Mouse (Mus musculus) liver, embryonic 16.5 days (tissue): ENCODE data around the gene Dynlt1b. TPM values are rescaled to one million over a fixed set of nuclear protein-coding genes. Genes with fewer than 3 reads are reported as not detected.
"Not testable (repeated sequence)": the region's sequence is repeated elsewhere in the genome, so short reads cannot be mapped to it uniquely, and the experiment has no call there.

Source experiments
- ATAC-seq: fragments of 200-750 bp; cut with Nextera tagmentation; 2 replicates; pipeline ENCODE4 v1.8.0; 2017; ENCODE audit warnings: low read depth, mild to moderate bottlenecking, moderate number of reproducible peaks, moderate library complexity
- H3K27ac ChIP-seq: fragments of 300-500 bp; sonication (generic); 2 replicates; pipeline ENCODE4 v1.5.1; 2014; ENCODE audit warnings: mild to moderate bottlenecking, low read length
- H3K27me3 ChIP-seq: fragments of 300-500 bp; sonication (generic); 2 replicates; pipeline ENCODE4 v1.6.1; 2014; ENCODE audit warnings: low read depth, low read length, mixed read lengths; ENCODE audit not compliant: control insufficient read depth, insufficient read depth
- H3K36me3 ChIP-seq: fragments of 300-500 bp; sonication (generic); 2 replicates; pipeline ENCODE4 v1.6.1; 2014; ENCODE audit warnings: mild to moderate bottlenecking; ENCODE audit not compliant: control insufficient read depth, insufficient read depth
- H3K4me1 ChIP-seq: fragments of 300-500 bp; sonication (generic); 2 replicates; pipeline ENCODE4 v1.6.1; 2014; ENCODE audit warnings: low read depth, low read length, mixed read lengths; ENCODE audit not compliant: control insufficient read depth
- H3K4me2 ChIP-seq: fragments of 300-500 bp; sonication (generic); 2 replicates; pipeline ENCODE4 v1.6.1; 2014; ENCODE audit warnings: low read depth, low read length, mixed read lengths
- H3K4me3 ChIP-seq: fragments of 300-500 bp; sonication (generic); 2 replicates; pipeline ENCODE4 v1.5.1; 2014; ENCODE audit warnings: low read depth, mild to moderate bottlenecking, low read length
- H3K9ac ChIP-seq: fragments of 300-500 bp; sonication (generic); 2 replicates; pipeline ENCODE4 v1.6.1; 2014; ENCODE audit warnings: low read depth, low read length
- H3K9me3 ChIP-seq: fragments of 300-500 bp; sonication (generic); replicated peaks from 2 replicates; pipeline ENCODE4 v1.6.1; 2016; ENCODE audit warnings: low read length; ENCODE audit not compliant: control insufficient read depth
- WGBS: fragments of 180-500 bp; shearing (Covaris S2); extraction: QIAGEN DNeasy Blood & Tissue Kit; methylation state at CpG from one replicate; pipeline ENCODE4 v1.1.7; 2014; ENCODE audit not compliant: insufficient replicate concordance; 5-methylcytosine and 5-hydroxymethylcytosine counted together
- polyA plus RNA-seq: library from polyadenylated mRNA; unstranded; fragments of >200 nt; fragmentation: Nextera tagmentation; extraction: Ambion mirVana; gene quantifications from 2 replicates; pipeline ENCODE4 v1.2.1, GENCODE M21; 2015

The Dynlt1b gene
- polyA plus RNA-seq, 1 experiment from 2014 or later = 198 TPM

DNA sequence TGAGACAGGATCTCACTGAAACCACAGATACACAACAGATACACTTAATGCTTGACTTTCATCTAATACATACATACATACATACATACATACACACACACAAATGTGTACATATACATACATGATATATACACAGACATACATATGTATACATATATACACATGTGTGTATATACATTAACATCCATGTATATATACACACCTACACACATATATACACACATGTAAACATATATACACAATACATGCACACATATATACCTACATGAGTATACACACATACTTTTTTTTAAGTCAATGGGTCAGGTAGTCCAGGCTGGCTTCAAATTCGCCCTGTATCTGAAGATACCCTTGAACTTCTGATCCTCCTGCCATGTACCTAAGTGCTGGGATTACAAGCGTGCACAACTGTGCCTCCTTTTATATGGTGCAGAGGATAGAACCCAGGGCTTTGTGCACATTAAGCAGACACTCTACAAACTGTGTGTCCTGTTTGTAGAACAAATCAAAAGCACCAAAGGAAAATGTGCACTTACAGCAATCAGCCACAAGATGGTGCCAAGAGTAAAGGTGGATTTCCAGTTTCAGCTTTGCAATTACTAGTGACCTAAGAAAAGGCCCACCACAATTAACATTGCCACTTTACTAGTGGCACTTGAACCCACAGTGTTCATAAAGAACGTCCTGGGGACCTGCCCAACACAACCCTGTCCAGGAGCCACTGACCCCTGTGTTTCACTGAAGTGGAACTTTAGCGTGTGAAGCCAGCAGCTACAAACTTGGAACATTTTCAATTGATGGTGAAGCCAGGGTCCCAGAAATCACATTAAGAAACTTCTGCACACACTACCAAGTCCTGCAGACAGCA lies 37.2 kb upstream of the Dynlt1b start:
- 0 out of 2 replicates have a peak, but pooled peaks have one; percentile 30 for ATAC-seq
- WGBS = no CpG with 5 or more reads among the region's 4 CpGs
- H3K4me3 ChIP-seq, H3K27me3 ChIP-seq, H3K27ac ChIP-seq, H3K4me1 ChIP-seq, H3K4me2 ChIP-seq, H3K9ac ChIP-seq, H3K36me3 ChIP-seq, H3K9me3 ChIP-seq: not testable (repeated sequence)

GRCm38 (mm10) chr17:6398079-6398478 lies 31.8 kb upstream of the Dynlt1b start:
- H3K27me3 ChIP-seq, H3K4me2 ChIP-seq, H3K9ac ChIP-seq, H3K4me3 ChIP-seq, ATAC-seq, H3K27ac ChIP-seq, H3K36me3 ChIP-seq, H3K4me1 ChIP-seq, H3K9me3 ChIP-seq: not testable (repeated sequence)
- 80% methylated on average over 1 of the region's 3 CpGs for WGBS

DNA sequence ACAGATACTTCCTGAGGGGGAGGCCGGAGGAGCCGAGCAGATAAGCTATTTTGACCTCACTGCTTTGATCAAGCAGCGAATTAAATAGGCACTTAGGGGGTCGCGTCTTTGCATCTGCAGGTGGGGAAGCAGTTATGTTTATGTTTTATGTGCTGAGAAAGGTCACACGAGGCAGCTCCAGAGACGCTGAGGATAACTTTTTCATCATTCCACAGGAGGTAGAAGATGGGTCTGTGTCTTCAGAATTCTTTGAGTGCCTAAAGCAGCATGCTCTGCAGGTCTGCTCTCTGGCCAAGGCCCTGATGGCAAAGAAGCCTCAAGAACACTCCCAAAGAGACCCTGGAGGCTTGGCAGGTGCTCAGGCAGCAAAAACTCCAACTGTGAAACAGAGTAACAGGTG lies 31.1 kb upstream of the Dynlt1b start:
- not testable (repeated sequence) for ATAC-seq

GRCm38 (mm10) chr17:6399281-6400096 lies 30.4 kb upstream of the Dynlt1b start:
- not testable (repeated sequence) for H3K4me3 ChIP-seq, H3K4me2 ChIP-seq, H3K9me3 ChIP-seq, H3K36me3 ChIP-seq, H3K9ac ChIP-seq, H3K27me3 ChIP-seq, H3K27ac ChIP-seq, H3K4me1 ChIP-seq, ATAC-seq
- 39% methylated on average over 6 of the region's 13 CpGs for WGBS

More for the DNA sequence above, 31.1 kb upstream of the Dynlt1b start:
- not testable (repeated sequence) for H3K4me1 ChIP-seq, H3K4me3 ChIP-seq, H3K4me2 ChIP-seq, H3K27me3 ChIP-seq, H3K36me3 ChIP-seq, H3K9me3 ChIP-seq, H3K27ac ChIP-seq, H3K9ac ChIP-seq
- whole genome bisulfite sequencing = 35% methylated on average over 7 of the region's 7 CpGs

GRCm38 (mm10) chr17:6400097-6400489 lies 29.8 kb upstream of the Dynlt1b start:
- not testable (repeated sequence) for H3K27me3 ChIP-seq
- WGBS = 59% methylated on average over 4 of the region's 4 CpGs

GRCm38 (mm10) chr17:6404493-6404892 lies 25.4 kb upstream of the Dynlt1b start:
- not testable (repeated sequence) for H3K27me3 ChIP-seq, H3K9me3 ChIP-seq
- WGBS = 36% methylated on average over 1 of the region's 1 CpGs

More at GRCm38 (mm10) chr17:6400097-6400489, 29.8 kb upstream of the Dynlt1b start:
- H3K27ac ChIP-seq, H3K9me3 ChIP-seq, H3K9ac ChIP-seq, H3K4me3 ChIP-seq, H3K4me2 ChIP-seq, ATAC-seq, H3K4me1 ChIP-seq, H3K36me3 ChIP-seq: not testable (repeated sequence)

DNA sequence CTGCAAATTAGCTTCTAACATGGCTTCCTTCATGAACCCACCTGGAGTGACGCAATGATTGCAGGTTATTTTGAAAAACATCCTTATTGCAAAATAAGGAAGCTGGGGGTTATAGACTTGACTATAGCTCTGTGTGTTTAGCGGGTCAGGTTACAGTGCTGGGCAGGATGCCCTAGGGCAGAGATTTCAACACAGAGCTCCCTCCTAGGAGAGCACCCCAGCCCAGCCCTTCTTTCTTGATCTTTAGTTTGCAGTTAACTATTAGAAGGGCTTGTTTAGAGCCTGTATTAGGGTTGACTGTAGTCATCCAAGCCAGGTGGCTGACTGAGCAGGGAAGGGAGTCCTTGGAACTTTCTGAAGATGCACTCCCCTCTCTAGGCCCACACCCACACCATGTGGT lies 22.9 kb upstream of the Dynlt1b start:
- ATAC-seq = peak; percentile 67
- H3K4me1 ChIP-seq, H3K27ac ChIP-seq, H3K27me3 ChIP-seq, H3K36me3 ChIP-seq, H3K9me3 ChIP-seq, H3K9ac ChIP-seq, H3K4me2 ChIP-seq, H3K4me3 ChIP-seq: not testable (repeated sequence)
- WGBS = 30% methylated on average over 1 of the region's 2 CpGs

More at GRCm38 (mm10) chr17:6404493-6404892, 25.4 kb upstream of the Dynlt1b start:
- not testable (repeated sequence) for H3K4me1 ChIP-seq, H3K36me3 ChIP-seq, H3K4me2 ChIP-seq, H3K27ac ChIP-seq, ATAC-seq, H3K4me3 ChIP-seq, H3K9ac ChIP-seq

- 37% methylated on average over 6 of the region's 6 CpGs for WGBS
- H3K27ac ChIP-seq, H3K9ac ChIP-seq, H3K4me3 ChIP-seq, H3K27me3 ChIP-seq, H3K4me2 ChIP-seq, H3K9me3 ChIP-seq, H3K36me3 ChIP-seq, ATAC-seq, H3K4me1 ChIP-seq: not testable (repeated sequence)
These were observed 19.1 kb upstream of the Dynlt1b start for GRCm38 (mm10) chr17:6410713-6411213.

GRCm38 (mm10) chr17:6417118-6417517 lies 12.8 kb upstream of the Dynlt1b start:
- not testable (repeated sequence) for H3K4me3 ChIP-seq, H3K36me3 ChIP-seq, H3K9me3 ChIP-seq, H3K4me2 ChIP-seq, H3K27me3 ChIP-seq, H3K4me1 ChIP-seq, H3K27ac ChIP-seq, ATAC-seq, H3K9ac ChIP-seq
- WGBS = 33% methylated on average over 4 of the region's 7 CpGs
